Mouse (Mus musculus) heart, postnatal 36 days (tissue): ENCODE data around the gene Gm17720. TPM values are rescaled to one million over a fixed set of nuclear protein-coding genes. Genes with fewer than 3 reads are reported as not detected.

Experiments
- DNase-seq, 2 experiments: peaks; one replicate each; pipeline ENCODE4 v3.0.0; 2021 to 2022
- intact Hi-C: fragments of 180-260 bp; cut with DNase I; formaldehyde crosslinking; loops from one replicate; pipeline ENCODE4 v1.15.1; 2025
- total RNA-seq, 2 experiments: library from RNA; stranded (reverse); gene quantifications; 2 replicates each; pipeline ENCODE4 v1.2.3; 2021

Gene Gm17720
- total RNA-seq = not detected

- DNase-seq = no peak
- intact Hi-C loops = no loop called here
These were observed at the start of gene Gm17720 for GRCm38 (mm10) chr8:110102653-110103052. TSS of gene Gm17720 (minus strand) at chr8:110102753.

DNA sequence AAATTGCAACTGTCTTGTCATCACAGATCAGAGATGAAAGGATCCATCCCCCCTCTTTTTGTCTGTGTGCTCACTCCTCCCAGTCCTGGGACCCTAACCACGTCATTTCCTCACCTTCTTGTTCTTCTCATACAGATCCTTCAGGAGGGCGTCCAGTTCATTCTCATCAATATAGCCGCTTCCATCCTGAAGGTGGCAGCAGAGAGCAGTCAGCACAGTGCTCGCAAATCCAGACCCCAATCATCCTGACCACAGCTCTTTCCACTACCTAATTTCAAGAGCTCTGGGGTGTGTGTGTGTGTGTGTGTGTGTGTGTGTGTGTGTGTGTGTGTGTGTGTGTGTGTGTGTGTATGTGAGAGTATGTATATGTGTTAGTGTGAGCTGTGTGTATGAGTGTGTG is 43.0 kb upstream of the Gm17720 start:
- peak; percentile 28 to 57 for DNase-seq
- intact Hi-C loops = loop anchor here (2.0 kb wide), 2 partner anchors 333 to 459 kb away; no protein-coding TSS in a partner anchor

DNA sequence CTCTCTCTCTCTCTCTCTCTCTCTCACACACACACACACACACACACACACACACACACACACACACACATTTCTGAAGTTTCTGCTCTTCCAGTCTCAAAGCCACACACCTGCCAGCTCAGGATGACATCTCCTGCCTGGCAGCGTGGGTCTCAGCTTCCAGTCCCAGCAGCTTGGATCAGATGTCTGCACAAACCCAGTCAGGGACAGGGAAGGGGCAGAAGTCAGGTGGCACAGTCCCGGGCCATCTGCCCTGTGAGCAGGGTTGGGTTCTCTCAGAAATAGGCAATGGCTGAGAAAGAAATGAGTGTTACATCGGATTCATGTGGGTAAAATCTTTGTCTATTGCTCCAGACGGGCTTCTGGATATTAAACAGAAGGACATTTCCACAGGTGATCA is 38.2 kb upstream of the Gm17720 start:
- intact Hi-C loops = no loop called here
- DNase-seq = no peak

- intact Hi-C loops = no loop called here
- no peak for DNase-seq
These were observed 37.6 kb upstream of the Gm17720 start for GRCm38 (mm10) chr8:110140156-110140555.

GRCm38 (mm10) chr8:110135515-110135914 is 33.0 kb upstream of the Gm17720 start:
- no peak for DNase-seq
- intact Hi-C loops = no loop called here

DNA sequence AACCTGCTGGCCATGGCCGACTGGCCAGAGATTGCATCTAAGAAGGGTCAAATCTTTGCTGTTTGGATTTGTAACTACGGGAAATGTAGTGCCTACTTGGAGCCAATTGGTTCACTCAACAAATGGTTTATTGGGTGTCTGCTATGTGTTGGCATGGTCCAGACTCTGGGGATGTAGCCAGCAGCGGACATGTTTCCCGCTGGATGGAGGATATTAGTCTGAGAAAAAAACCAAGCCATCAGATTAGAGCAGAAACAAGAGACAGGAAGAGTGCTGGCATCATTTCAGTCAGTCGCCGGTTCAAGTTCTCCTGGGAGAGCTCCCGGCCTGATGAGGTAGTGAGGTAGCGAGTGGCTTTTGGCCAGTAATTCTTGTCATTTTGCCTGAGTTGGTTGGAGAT is 31.7 kb upstream of the Gm17720 start:
- DNase-seq = no peak
- intact Hi-C loops = loop anchor here (5.0 kb wide), 1 partner anchor 468 kb away; no protein-coding TSS in a partner anchor

- peak; percentile 48 to 69 for DNase-seq
- intact Hi-C loops = loop anchor here (5.0 kb wide), 1 partner anchor 472 kb away; no protein-coding TSS in a partner anchor
These were observed 28.0 kb upstream of the Gm17720 start for GRCm38 (mm10) chr8:110130537-110130936.

DNA sequence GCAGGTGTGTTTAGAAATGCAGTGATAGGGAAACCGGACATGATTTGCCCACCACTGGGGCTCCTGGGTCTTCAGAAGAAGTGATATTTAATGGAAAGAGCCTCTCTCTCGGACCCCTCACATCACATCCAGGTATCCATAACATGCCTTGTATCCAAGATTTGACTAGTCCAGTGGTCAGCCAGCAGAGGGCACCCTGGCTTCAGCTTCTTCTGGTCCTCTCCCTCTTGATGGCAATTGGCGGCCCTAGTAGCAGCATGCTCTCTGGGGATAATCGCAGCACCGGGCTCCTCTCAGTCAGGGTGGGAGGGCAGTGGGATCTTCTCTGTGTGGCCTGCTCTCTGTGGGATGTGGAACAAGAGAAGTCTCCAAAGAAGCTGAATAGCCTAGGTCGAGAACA is 17.2 kb upstream of the Gm17720 start:
- intact Hi-C loops = no loop called here
- no peak for DNase-seq

- intact Hi-C loops = no loop called here
- DNase-seq = no peak
These were observed 877 bp downstream of the Gm17720 start for GRCm38 (mm10) chr8:110101676-110102075.

- intact Hi-C loops = no loop called here
- no peak for DNase-seq
These were observed 1.6 kb downstream of the Gm17720 start, which contains the start of gene Gm21964 for GRCm38 (mm10) chr8:110100907-110101306. TSS of gene Gm21964 (plus strand) at chr8:110101207.

DNA sequence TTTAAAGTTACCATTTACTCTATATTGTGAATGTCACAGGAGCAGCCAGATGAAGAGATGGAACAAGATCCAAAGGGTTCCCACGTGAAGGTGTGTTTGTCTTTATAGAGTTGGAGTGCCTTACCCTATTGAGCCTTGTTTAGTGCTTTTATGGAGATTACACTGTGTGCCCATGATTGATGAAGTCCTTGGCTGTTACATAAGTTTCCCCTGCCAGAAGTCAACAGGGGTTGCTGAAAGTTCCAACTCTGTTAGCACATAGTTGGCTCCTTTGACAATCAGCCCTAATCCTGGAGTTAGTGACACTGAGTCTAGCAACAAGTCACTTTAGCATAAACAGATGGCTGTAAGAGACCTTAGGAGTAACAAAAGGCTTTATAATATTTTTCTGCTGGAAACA is 10.7 kb downstream of the Gm17720 start:
- DNase-seq = peak in 1 of 2 experiments; percentile 8
- intact Hi-C loops = no loop called here

DNA sequence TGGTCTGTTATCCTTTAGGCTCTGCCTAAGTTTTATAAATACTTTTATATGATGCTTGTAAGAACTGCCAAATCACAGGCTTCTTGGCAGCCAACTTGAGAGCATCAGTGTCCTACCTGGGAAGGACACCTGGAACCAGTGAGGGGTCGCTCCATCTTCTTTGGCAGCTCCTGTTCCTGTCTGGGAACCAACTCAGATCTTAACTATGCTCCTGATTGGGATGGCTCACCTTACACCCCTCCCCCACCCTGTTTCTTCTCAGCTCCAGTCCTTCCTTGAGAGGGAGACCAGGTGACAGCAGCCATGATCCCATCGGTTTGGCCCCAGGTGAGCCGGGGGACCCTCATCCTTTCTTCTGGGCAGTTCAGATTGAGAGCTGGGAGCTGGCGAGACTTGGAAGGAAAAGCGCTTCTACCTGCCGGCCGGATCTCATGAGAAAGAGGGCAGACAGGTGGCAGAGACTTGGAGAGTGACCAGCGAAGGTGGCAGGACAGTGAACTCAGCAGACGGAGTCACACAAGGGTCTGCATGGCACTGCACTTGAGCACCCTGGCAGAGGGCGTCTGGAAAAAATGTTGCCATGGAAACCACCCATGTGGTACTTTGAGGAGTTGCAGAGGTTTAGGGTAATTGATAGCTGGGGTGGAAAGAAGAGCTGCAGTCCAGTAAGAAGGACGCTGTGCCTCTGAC is 20.0 kb downstream of the Gm17720 start:
- DNase-seq = no peak
- intact Hi-C loops = no loop called here

DNA sequence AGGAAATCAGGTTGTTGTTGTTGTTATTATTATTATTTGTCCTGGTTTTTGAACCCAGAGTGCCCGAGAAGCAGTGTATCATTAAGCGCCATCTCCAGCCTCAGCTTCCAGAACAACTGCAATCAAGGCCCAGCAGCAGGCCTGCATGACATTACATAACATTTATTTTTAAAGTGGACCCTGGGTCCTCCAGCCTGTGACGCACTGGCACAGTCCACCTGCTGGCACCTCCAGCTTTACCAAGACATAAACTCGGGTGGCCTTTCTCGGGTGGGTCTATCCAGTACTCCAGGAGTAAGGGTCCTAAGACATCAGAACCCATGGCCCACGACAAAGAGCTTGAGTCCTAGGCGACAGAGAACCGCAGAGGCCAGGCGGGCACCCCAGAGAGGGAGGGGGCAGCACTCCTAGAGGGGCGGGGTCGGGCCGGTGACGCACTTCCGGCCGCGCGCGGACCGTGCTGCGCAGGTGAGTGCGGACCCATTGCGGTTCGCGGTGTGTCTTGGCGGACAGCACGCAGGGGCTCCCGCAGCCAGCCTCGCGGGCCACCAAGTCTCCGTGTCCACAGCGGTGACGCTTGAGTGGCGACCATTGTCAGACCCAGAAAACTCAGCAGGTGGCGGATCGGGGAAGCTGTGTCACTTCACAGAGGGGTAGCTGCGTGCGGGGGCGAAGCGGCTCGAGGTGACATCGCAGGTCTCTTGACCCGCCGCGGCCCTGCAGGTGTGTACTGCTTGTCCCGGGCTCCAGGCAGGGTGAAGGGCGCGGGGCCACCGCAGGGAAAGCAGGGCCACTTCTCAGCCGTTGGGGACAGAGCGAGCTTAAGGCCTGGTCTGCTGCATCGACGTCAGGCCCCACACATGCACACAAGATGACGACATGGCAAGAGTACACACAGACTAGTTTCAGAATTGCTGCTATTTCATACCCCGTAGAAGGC is 23.0 kb downstream of the Gm17720 start, which contains the start of gene Zfp612:
Gene Zfp612, plus strand, starts transcription at position 465 of the 940 bp plus-strand sequence.
- intact Hi-C loops = loop anchor here (10.0 kb wide), 1 partner anchor 225 kb away; no protein-coding TSS in a partner anchor
- peak; percentile 48 to 54 for DNase-seq

DNA sequence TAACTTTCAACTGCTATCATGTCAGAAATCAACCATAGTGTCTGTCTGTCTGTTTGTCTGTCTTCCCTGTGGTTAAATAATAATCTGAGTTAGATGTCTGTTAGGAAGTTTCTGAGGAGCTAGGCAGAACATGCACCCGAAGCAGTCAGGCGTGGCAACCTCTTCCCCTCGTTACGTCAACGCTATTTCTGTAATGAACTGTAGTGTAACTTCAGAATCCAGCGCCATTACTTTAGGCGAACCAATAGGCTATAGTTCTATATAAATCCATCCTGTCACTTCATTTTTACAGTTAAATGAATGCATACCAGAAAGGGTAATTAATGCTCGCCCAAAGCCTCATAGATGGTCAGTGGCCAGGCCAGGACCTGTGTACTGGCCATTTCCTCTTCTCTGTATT is 28.1 kb downstream of the Gm17720 start:
- intact Hi-C loops = loop anchor here (10.0 kb wide), 1 partner anchor 220 kb away; no protein-coding TSS in a partner anchor
- DNase-seq = no peak

GRCm38 (mm10) chr8:110071600-110071999 is 31.0 kb downstream of the Gm17720 start:
- intact Hi-C loops = loop anchor here (1.0 to 10.0 kb wide), 3 partner anchors 60 to 217 kb away; no protein-coding TSS in a partner anchor
- DNase-seq = peak; percentile 47 to 51

DNA sequence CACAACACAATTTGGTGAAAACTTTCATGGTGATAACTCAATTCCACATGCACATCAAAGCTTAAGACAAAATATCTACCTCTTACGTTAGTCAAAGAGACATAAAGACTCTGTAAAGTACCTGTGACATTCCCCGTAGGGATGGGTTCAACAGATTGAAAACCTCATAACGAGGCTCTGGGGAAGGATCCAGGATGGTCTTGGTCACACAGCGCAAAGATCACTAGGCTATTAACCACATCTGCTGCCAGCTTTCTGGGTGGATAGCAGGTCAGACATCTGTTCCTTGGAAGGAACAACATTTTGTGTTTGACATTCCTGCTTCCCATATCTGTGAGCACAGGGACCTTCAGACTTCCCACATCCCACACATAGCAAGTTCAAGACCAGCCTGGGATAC is 32.8 kb downstream of the Gm17720 start:
- DNase-seq = no peak
- intact Hi-C loops = loop anchor here (10.0 kb wide), 1 partner anchor 215 kb away; no protein-coding TSS in a partner anchor

DNA sequence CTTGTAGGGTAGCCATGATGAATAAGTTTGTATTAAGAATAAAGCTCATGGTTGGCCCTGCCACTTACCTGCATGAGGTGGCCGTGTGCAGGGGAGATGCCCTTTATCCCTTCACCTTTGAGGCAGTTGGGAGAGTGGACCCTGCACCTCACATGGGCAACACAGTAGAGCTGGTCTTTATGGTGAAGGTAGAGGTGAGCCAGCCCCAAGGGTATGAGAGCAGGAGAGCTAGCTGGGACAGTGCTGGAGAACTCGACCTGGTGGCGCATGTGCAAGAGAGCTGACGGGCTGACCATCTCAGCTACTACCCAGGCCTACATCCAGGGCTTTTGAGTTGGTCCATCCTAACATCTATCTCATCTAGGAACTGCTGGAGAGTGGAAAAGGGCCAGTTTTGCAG is 36.9 kb downstream of the Gm17720 start:
- intact Hi-C loops = no loop called here
- DNase-seq = no peak

DNA sequence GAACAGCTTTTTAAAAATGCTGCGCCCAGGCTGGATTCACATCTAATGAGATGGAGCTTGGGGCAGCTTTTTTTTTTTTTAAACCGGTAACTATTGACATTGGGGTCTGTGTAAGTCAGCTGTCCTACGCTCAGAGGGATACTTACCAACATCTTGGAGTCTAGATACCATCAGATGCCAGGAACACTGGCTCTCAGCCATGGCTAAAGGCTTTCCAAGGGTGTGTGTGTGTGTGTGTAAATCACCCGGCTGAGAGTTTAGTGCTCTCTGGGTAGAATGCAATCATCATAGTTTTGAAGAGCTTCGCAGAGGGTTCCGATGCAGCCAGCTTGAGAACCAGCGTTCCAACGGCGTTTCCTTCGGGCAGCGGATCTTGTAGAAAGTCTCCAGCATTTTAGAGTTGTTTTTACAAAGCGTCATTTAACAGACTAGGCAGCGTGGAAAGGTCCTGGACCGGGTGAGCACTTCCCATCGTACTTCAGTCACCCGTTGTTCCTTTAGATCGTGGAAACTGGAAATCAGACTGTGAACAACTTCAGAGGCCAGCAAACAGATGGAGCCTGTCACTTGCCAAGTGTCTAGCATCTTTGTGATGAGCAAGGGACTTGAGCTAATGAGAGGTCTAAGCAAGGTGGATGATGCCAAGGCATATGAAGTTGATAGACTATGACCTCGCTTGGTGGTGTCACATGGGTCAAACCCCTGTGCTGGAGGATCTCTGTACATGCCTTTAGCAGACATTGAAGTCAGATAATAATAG is 37.8 kb downstream of the Gm17720 start:
- intact Hi-C loops = no loop called here
- no peak for DNase-seq

DNA sequence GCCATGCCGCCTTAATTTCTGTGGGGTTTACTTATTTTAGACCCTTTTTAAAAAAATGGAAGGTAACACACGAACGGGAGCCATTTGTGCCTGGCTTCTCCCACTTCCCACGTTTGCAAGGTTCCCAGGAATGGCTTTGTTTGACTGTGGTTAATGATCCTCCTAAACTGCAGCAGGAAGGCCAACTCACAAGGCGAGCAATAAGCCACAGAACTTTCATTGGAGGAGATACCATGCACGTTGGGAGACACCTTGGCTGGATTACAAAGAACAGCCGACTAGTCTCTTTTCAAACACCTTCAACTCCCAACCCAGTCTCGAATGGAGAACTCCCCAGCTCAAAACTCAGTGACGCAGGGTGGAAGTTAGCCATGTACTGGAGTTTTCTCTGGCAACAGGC is 38.4 kb downstream of the Gm17720 start:
- DNase-seq = no peak
- intact Hi-C loops = no loop called here

DNA sequence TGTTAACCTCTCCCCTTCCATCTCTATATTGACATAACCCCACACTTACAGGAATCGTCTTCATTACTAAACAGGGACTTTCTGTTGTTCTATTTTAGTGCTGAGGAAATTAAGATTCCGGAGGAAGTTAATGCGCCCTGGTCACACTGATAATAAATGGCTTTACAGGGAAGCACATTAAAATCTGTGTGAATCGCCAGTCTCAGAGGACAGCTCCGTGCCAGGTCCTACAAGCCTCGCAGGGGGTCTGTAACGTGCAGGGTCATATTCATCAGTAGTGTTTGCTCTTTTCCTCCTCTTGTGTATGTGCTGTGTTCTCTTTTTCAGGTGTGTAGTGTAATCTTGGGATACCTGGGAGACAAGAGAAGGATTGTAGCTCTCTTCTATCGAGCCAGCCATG is 44.3 kb downstream of the Gm17720 start:
- intact Hi-C loops = no loop called here

More for the DNA sequence above, 44.3 kb downstream of the Gm17720 start:
- no peak for DNase-seq
